Mouse (Mus musculus) left cerebral cortex, adult 2 months (tissue): ENCODE measurements around the gene Thbd. TPM values are rescaled to one million over a fixed set of nuclear protein-coding genes. Genes with fewer than 3 reads are reported as not detected.

Source experiments
- DNase-seq, 2 experiments: peaks; one replicate each; pipeline ENCODE4 v3.0.0; 2021 to 2022; ENCODE audit warnings: low spot score in 2 of 2, mixed read lengths in 1 of 2; ENCODE audit errors: extremely low spot score in 1 of 2
- H3K27ac ChIP-seq: fragments of 200-600 bp; 2 replicates; pipeline ENCODE4 v1.8.1; 2022
- H3K4me3 ChIP-seq: fragments of 200-600 bp; 2 replicates; pipeline ENCODE4 v1.8.1; 2022
- CTCF ChIP-seq: fragments of 200-600 bp; IDR thresholded peaks from 2 replicates; pipeline ENCODE4 v1.8.1; 2022; ENCODE audit warnings: antibody characterized with exemption, mild to moderate bottlenecking, moderate library complexity
- intact Hi-C: fragments of 180-260 bp; cut with DNase I; formaldehyde crosslinking; loops from one replicate; pipeline ENCODE4 v1.15.1; 2025
- total RNA-seq, 2 experiments: library from RNA; stranded (reverse); gene quantifications; 2 replicates each; pipeline ENCODE4 v1.2.3; 2021

The Thbd gene
- total RNA-seq, 2 experiments from 2014 or later = 12.3 to 13.0 TPM

- intact Hi-C loops = no loop called here
- peak in 1 of 2 experiments; percentile 23 for DNase-seq
- TF ChIP-seq CTCF = peak; percentile 55
- H3K27ac ChIP-seq = no peak overlapping the region
- H3K4me3 ChIP-seq = no peak overlapping the region
These were observed 32.5 kb downstream of the Thbd start for GRCm38 (mm10) chr2:148375326-148376150.

GRCm38 (mm10) chr2:148373602-148374071 lies 34.4 kb downstream of the Thbd start:
- TF ChIP-seq CTCF = no peak
- DNase-seq = no peak
- no peak overlapping the region for H3K27ac ChIP-seq
- intact Hi-C loops = no loop called here
- no peak overlapping the region for H3K4me3 ChIP-seq

- DNase-seq = no peak
- Histone ChIP-seq H3K27ac (no peak overlapping the region), H3K4me3 (no peak overlapping the region)
- intact Hi-C loops = no loop called here
- TF ChIP-seq CTCF = no peak
These were observed 36.0 kb downstream of the Thbd start for GRCm38 (mm10) chr2:148371743-148372630.

GRCm38 (mm10) chr2:148365227-148365626 lies 42.8 kb downstream of the Thbd start:
- no peak for TF ChIP-seq CTCF
- no peak for DNase-seq
- intact Hi-C loops = no loop called here
- Histone ChIP-seq H3K27ac (no peak overlapping the region), H3K4me3 (no peak overlapping the region)

- Histone ChIP-seq H3K27ac (no peak overlapping the region), H3K4me3 (no peak overlapping the region)
- intact Hi-C loops = loop anchor here (1.0 to 5.0 kb wide), 2 partner anchors 107 to 202 kb away; no protein-coding TSS in a partner anchor
- TF ChIP-seq CTCF = no peak
- peak; percentile 13 to 16 for DNase-seq
These were observed 43.5 kb downstream of the Thbd start for GRCm38 (mm10) chr2:148364536-148364935.

- no peak for DNase-seq
- H3K27ac ChIP-seq = no peak overlapping the region
- TF ChIP-seq CTCF = no peak
- H3K4me3 ChIP-seq = no peak overlapping the region
- intact Hi-C loops = no loop called here
These were observed 50.8 kb downstream of the Thbd start for GRCm38 (mm10) chr2:148357145-148357544.

Other genes starting within 250 kb of the Thbd start
- 10 to 100 TPM; 33.7 to 34.9 TPM for gene Sstr4, start 12.8 kb downstream of the Thbd start, total RNA-seq
- gene Cd93, start 35.4 kb upstream of the Thbd start, total RNA-seq = 1 to 10 TPM; 5.0 to 5.2 TPM